Mouse (Mus musculus) embryonic facial prominence, embryonic 12.5 days (tissue): ENCODE results near the gene Sdk1. TPM values are rescaled to one million over a fixed set of nuclear protein-coding genes. Genes with fewer than 3 reads are reported as not detected.

Experiments used
- ATAC-seq: fragments of 200-750 bp; cut with Nextera tagmentation; 2 replicates; pipeline ENCODE4 v1.8.0; 2017; ENCODE audit not compliant: insufficient number of reproducible peaks, insufficient read depth, low FRiP score, low TSS enrichment
- H3K27ac ChIP-seq: fragments of 300-500 bp; sonication (generic); 2 replicates; pipeline ENCODE4 v1.5.1; 2016; ENCODE audit warnings: mild to moderate bottlenecking
- H3K27me3 ChIP-seq: fragments of 300-500 bp; sonication (generic); 2 replicates; pipeline ENCODE4 v1.6.1; 2016; ENCODE audit warnings: mild to moderate bottlenecking, moderate library complexity
- H3K36me3 ChIP-seq: fragments of 300-500 bp; sonication (generic); 2 replicates; pipeline ENCODE4 v1.6.1; 2016; ENCODE audit warnings: mild to moderate bottlenecking
- H3K4me1 ChIP-seq: fragments of 300-500 bp; sonication (generic); 2 replicates; pipeline ENCODE4 v1.6.1; 2016
- H3K4me2 ChIP-seq: fragments of 300-500 bp; sonication (generic); replicated peaks from 2 replicates; pipeline ENCODE4 v1.6.1; 2016; ENCODE audit warnings: mild to moderate bottlenecking, moderate library complexity
- H3K4me3 ChIP-seq: fragments of 300-500 bp; sonication (generic); 2 replicates; pipeline ENCODE4 v1.5.1; 2016; ENCODE audit warnings: mild to moderate bottlenecking
- H3K9ac ChIP-seq: fragments of 300-500 bp; sonication (generic); 2 replicates; pipeline ENCODE4 v1.6.1; 2016; ENCODE audit warnings: mild to moderate bottlenecking, moderate library complexity
- H3K9me3 ChIP-seq: fragments of 300-500 bp; sonication (generic); 2 replicates; pipeline ENCODE4 v1.6.1; 2016; ENCODE audit warnings: mild to moderate bottlenecking, moderate library complexity
- WGBS: fragments of 180-500 bp; shearing (Covaris S2); methylation state at CpG from one replicate; pipeline ENCODE4 v1.1.7; 2016; 5-methylcytosine and 5-hydroxymethylcytosine counted together
- polyA plus RNA-seq: library from polyadenylated mRNA; unstranded; fragments of >200 nt; fragmentation: Nextera tagmentation; extraction: Ambion mirVana; gene quantifications from 2 replicates; pipeline ENCODE4 v1.2.1, GENCODE M21; 2016

The Sdk1 gene
- polyA plus RNA-seq, 1 experiment from 2014 or later, result 2.9 TPM

GRCm38 (mm10) chr5:141985551-141985950, 744.3 kb downstream of the Sdk1 start:
- Histone ChIP-seq H3K27me3 (no peaks in the 10 kb centered on the region), H3K36me3 (no peaks in the 10 kb centered on the region)
- no peak for ATAC-seq

GRCm38 (mm10) chr5:141987287-141987799, 746.1 kb downstream of the Sdk1 start:
- Histone ChIP-seq H3K9me3 (no peaks in the 10 kb centered on the region), H3K4me3 (no peak overlapping the region), H3K4me2 (no peak overlapping the region), H3K36me3 (no peaks in the 10 kb centered on the region), H3K27ac (no peak overlapping the region), H3K4me1 (no peaks in the 10 kb centered on the region), H3K27me3 (no peaks in the 10 kb centered on the region), H3K9ac (no peak overlapping the region)
- 6% methylated on average over 1 of the region's 1 CpGs for WGBS
- no peak for ATAC-seq

More at GRCm38 (mm10) chr5:141985551-141985950, 744.3 kb downstream of the Sdk1 start:
- Histone ChIP-seq H3K4me3 (no peak overlapping the region), H3K9me3 (no peaks in the 10 kb centered on the region), H3K27ac (no peak overlapping the region), H3K9ac (no peak overlapping the region), H3K4me1 (no peaks in the 10 kb centered on the region), H3K4me2 (no peak overlapping the region)
- 80% methylated on average over 4 of the region's 4 CpGs for whole genome bisulfite sequencing

GRCm38 (mm10) chr5:141988685-141989084, 747.4 kb downstream of the Sdk1 start:
- no peak overlapping the region for H3K9ac ChIP-seq
- no peak overlapping the region for H3K4me3 ChIP-seq
- no peak for ATAC-seq
- no peaks in the 10 kb centered on the region for H3K36me3 ChIP-seq
- no peaks in the 10 kb centered on the region for H3K27me3 ChIP-seq
- no peak overlapping the region for H3K27ac ChIP-seq
- H3K9me3 ChIP-seq, result no peaks in the 10 kb centered on the region
- WGBS, result 72% methylated on average over 5 of the region's 5 CpGs
- no peaks in the 10 kb centered on the region for H3K4me1 ChIP-seq
- no peak overlapping the region for H3K4me2 ChIP-seq

- no peak overlapping the region for H3K4me3 ChIP-seq
- no peak overlapping the region for H3K27ac ChIP-seq
- H3K9ac ChIP-seq, result no peak overlapping the region
- H3K36me3 ChIP-seq, result no peaks in the 10 kb centered on the region
- no peaks in the 10 kb centered on the region for H3K4me1 ChIP-seq
- no peaks in the 10 kb centered on the region for H3K9me3 ChIP-seq
- ATAC-seq, result no peak
- 80% methylated on average over 3 of the region's 3 CpGs for WGBS
- H3K27me3 ChIP-seq, result no peaks in the 10 kb centered on the region
- no peak overlapping the region for H3K4me2 ChIP-seq
Measured at GRCm38 (mm10) chr5:141994192-141994591, 752.9 kb downstream of the Sdk1 start.

DNA sequence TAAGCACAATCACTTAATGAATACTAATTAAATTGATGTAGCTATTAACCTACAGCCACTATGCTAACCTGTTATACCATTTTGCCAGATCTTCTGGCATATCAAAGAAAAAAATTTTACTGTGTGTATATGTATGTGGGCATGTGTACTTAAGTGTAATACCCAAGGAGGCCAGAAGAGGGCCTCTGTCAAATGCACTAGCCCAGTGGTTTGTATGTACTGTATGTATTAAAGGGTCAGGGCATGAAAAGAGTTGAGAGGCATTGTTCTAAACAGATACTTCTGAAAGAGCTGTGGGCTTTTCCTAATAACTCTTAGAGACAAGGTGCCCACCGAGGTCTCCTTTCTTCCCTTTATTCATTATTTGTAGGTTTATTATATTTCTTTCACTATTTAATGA, 759.0 kb downstream of the Sdk1 start:
- H3K9me3 ChIP-seq, result no peaks in the 10 kb centered on the region
- ATAC-seq, result no peak
- WGBS, result 100% methylated on average over 1 of the region's 1 CpGs
- H3K4me2 ChIP-seq, result no peak overlapping the region
- no peaks in the 10 kb centered on the region for H3K4me1 ChIP-seq
- H3K27me3 ChIP-seq, result no peaks in the 10 kb centered on the region
- H3K9ac ChIP-seq, result no peak overlapping the region
- H3K36me3 ChIP-seq, result no peaks in the 10 kb centered on the region
- no peak overlapping the region for H3K27ac ChIP-seq
- no peak overlapping the region for H3K4me3 ChIP-seq

DNA sequence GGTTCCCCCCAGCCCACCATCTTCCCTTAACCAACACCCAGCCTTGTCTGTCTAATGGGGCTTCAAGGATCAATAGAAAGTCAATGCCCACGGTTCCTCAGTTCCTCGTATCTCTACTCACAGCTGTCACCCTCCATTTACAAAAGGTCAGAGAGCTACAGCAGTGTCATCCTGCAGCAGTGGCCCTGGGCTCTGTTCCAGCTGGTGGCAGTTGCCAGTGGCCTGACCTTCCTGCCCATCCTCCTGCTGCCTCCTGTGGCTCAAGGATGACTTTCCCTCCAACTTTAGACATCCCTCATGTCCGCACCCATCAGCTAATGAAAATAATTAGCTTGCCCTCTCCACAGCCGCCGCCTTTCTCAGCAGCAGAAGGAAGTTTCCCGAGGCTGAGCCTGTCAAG, 759.8 kb downstream of the Sdk1 start:
- H3K36me3 ChIP-seq, result no peaks in the 10 kb centered on the region
- no peaks in the 10 kb centered on the region for H3K27me3 ChIP-seq
- ATAC-seq, result no peak
- H3K9me3 ChIP-seq, result no peaks in the 10 kb centered on the region
- no peak overlapping the region for H3K4me3 ChIP-seq
- no peak overlapping the region for H3K4me2 ChIP-seq
- no peaks in the 10 kb centered on the region for H3K4me1 ChIP-seq
- H3K9ac ChIP-seq, result no peak overlapping the region
- 43% methylated on average over 6 of the region's 6 CpGs for WGBS
- H3K27ac ChIP-seq, result no peak overlapping the region

DNA sequence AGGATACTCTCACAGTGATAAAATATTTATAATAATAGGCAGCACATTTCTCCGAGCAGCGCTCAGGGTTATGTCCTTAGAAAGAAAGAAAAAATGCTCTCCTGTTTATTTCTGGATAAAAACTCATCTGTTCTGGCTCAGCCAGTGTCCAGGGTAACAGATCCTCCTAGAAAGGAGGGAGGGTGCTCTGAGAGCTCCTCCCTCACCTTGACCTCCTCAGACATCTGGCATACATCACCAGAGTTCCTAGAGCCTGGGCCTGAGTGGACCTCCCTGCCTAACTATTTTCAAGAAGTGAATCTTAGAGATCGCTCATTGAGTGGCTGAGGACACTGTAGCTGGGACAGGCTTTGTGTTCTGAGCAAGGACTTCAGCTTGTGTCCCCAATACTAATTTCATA, 760.7 kb downstream of the Sdk1 start:
- no peak overlapping the region for H3K9ac ChIP-seq
- no peak overlapping the region for H3K4me2 ChIP-seq
- H3K4me3 ChIP-seq, result no peak overlapping the region
- no peak for ATAC-seq
- no peak overlapping the region for H3K27ac ChIP-seq
- WGBS, result 79% methylated on average over 3 of the region's 3 CpGs
- no peaks in the 10 kb centered on the region for H3K27me3 ChIP-seq
- H3K36me3 ChIP-seq, result no peaks in the 10 kb centered on the region
- H3K4me1 ChIP-seq, result no peaks in the 10 kb centered on the region
- H3K9me3 ChIP-seq, result no peaks in the 10 kb centered on the region

- Histone ChIP-seq H3K9me3 (0 out of 2 replicates have a peak, but pooled peaks cover 2% of the 10 kb centered on the region), H3K27ac (no peak overlapping the region), H3K27me3 (no peaks in the 10 kb centered on the region), H3K4me1 (peaks cover 14% of the 10 kb centered on the region), H3K4me2 (no peak overlapping the region), H3K9ac (no peak overlapping the region), H3K4me3 (no peak overlapping the region), H3K36me3 (no peaks in the 10 kb centered on the region)
- WGBS, result 13% methylated on average over 2 of the region's 3 CpGs
- 0 out of 2 replicates have a peak, but pooled peaks have one; percentile 38 for ATAC-seq
Measured at GRCm38 (mm10) chr5:142010189-142010588, 768.9 kb downstream of the Sdk1 start.

- H3K27ac ChIP-seq, result no peak overlapping the region
- H3K9me3 ChIP-seq, result 0 out of 2 replicates have a peak, but pooled peaks cover 2% of the 10 kb centered on the region
- no peak overlapping the region for H3K4me3 ChIP-seq
- 85% methylated on average over 7 of the region's 7 CpGs for WGBS
- H3K9ac ChIP-seq, result no peak overlapping the region
- H3K4me2 ChIP-seq, result no peak overlapping the region
- H3K36me3 ChIP-seq, result no peaks in the 10 kb centered on the region
- no peak for ATAC-seq
- H3K4me1 ChIP-seq, result no peaks in the 10 kb centered on the region; the same call in 1 of the 2 replicates
- H3K27me3 ChIP-seq, result no peaks in the 10 kb centered on the region
Measured at GRCm38 (mm10) chr5:142017001-142017400, 775.7 kb downstream of the Sdk1 start.

DNA sequence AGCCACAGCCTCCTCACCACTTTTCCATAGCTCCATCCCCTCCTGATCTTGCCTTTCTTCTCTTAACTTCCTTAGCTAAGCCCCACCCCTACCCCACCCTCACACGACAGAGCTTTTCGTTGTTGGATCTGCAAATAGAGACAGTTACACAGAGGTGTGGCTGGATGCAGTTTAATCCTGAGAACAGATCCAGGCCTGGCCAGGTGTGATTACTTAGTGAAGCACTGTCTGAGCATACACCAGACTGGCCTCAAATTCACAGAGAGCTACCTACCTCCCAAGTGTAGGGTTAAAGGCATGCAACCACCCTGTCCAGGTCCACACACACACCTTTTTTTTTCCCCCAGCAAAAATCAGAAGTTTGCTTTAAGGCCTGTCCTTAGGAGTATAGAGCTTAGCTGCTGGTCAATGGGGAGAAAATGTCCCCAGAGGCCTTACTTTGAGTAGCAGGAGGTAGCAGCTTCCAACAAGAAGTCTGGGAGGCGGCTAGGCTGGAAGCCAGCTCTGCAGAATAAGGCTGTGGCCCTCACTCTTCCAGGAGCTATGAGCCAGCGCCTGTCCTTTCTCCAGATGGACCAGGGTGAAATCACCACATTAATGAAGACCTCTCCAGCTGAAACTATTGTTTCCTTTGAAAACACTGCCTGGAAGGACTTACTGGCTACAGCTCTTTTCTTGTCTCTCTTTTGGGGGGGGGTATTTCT, 781.7 kb downstream of the Sdk1 start:
- no peak overlapping the region for H3K27ac ChIP-seq
- no peaks in the 10 kb centered on the region for H3K9me3 ChIP-seq
- ATAC-seq, result no peak
- peaks cover 6% of the 10 kb centered on the region; the same call in 1 of the 2 replicates for H3K4me1 ChIP-seq
- no peak overlapping the region for H3K4me3 ChIP-seq
- no peaks in the 10 kb centered on the region for H3K27me3 ChIP-seq
- WGBS, result 69% methylated on average over 4 of the region's 4 CpGs
- H3K4me2 ChIP-seq, result no peak overlapping the region
- no peak overlapping the region for H3K9ac ChIP-seq
- no peaks in the 10 kb centered on the region for H3K36me3 ChIP-seq

GRCm38 (mm10) chr5:142024448-142024847, 783.2 kb downstream of the Sdk1 start:
- H3K4me1 ChIP-seq, result peaks cover 6% of the 10 kb centered on the region; the same call in 1 of the 2 replicates
- H3K27ac ChIP-seq, result no peak overlapping the region
- H3K27me3 ChIP-seq, result no peaks in the 10 kb centered on the region
- no peak overlapping the region for H3K9ac ChIP-seq
- no peak for ATAC-seq
- no peak overlapping the region for H3K4me2 ChIP-seq
- no peak overlapping the region for H3K4me3 ChIP-seq
- no peaks in the 10 kb centered on the region for H3K36me3 ChIP-seq
- no peaks in the 10 kb centered on the region for H3K9me3 ChIP-seq
- 45% methylated on average over 12 of the region's 12 CpGs for WGBS

GRCm38 (mm10) chr5:142036536-142036935, 795.2 kb downstream of the Sdk1 start:
- H3K36me3 ChIP-seq, result no peaks in the 10 kb centered on the region
- no peak overlapping the region for H3K9ac ChIP-seq
- H3K9me3 ChIP-seq, result no peaks in the 10 kb centered on the region
- WGBS, result 87% methylated on average over 9 of the region's 9 CpGs
- H3K4me2 ChIP-seq, result no peak overlapping the region
- no peak overlapping the region for H3K27ac ChIP-seq
- H3K27me3 ChIP-seq, result no peaks in the 10 kb centered on the region
- ATAC-seq, result no peak
- no peak overlapping the region for H3K4me3 ChIP-seq
- no peaks in the 10 kb centered on the region for H3K4me1 ChIP-seq
